Mouse (Mus musculus): Measurements from ENCODE around the gene Dhrs1.

Gene Dhrs1

DNA sequence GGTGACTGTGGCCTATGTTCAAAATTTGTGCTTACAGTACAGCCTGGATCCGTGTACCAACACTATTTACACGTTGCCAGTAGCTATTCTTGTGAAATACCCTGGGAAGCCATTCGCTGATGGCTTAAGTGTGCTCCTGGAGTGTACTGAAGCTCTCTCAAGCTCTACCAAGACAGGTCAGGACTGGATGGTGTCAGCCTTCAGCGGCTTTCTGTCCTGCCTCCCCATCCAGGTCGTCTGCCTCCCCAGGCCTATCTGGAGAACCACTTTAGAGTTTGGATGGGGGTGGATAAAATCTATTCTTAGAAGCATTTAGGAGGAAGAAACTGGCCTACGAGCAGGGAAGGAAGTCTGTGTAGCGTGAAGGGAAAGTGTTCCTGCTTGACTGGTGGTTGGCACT is 17.7 kb upstream of the Dhrs1 start:
- peak; percentile 46 for DNase-seq (ENCODE audit: low read depth)

DNA sequence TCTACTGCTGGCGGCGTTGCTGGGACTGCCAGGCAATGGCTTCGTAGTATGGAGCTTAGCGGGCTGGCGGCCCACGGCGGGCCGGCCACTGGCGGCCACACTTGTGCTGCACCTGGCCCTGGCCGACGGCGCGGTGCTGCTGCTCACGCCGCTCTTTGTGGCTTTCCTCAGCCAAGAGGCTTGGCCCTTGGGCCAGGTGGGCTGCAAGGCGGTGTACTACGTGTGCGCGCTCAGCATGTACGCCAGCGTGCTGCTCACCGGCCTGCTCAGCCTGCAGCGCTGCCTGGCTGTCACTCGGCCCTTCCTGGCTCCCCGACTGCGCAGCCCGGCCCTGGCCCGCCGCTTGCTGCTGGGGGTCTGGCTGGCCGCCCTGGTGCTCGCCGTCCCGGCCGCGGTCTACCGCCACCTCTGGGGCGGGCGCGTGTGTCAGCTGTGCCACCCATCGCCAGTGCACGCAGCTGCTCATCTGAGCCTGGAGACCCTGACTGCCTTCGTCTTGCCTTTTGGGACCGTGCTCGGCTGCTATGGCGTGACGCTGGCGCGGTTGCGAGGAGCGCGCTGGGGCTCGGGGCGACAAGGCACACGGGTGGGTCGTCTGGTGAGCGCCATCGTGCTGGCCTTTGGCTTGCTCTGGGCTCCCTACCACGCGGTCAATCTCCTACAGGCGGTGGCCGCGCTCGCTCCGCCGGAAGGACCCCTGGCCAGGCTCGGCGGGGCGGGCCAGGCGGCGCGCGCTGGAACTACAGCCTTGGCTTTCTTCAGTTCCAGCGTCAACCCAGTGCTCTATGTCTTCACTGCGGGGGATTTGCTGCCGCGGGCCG is 16.7 kb upstream of the Dhrs1 start:
- DNase-seq (ENCODE audit: low read depth): no peak

DNA sequence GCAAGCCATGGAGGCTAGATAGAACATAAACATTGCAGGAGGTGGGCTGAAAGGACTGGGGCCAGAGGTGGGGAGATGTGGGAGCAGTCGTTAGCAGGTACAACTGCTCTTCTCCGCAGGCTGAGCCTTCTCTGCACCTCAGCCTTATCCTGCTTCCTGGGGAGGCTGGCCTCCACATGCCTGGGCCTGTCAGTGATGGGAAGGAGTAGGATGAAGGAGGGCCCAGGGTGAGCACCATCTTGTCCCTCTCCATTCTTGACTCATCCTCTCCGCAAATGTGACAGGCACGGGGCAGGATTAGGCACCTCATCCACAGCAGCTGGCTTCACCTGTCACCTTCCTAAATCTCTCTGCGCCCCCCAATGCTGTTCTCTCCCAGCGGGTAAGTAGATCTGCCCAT is 15.7 kb upstream of the Dhrs1 start, which contains the start of gene Ltb4r2:
Gene Ltb4r2 (plus strand): TSS at position 266 of the 400 bp plus-strand sequence.
- no peak for DNase-seq (ENCODE audit: low read depth)

DNA sequence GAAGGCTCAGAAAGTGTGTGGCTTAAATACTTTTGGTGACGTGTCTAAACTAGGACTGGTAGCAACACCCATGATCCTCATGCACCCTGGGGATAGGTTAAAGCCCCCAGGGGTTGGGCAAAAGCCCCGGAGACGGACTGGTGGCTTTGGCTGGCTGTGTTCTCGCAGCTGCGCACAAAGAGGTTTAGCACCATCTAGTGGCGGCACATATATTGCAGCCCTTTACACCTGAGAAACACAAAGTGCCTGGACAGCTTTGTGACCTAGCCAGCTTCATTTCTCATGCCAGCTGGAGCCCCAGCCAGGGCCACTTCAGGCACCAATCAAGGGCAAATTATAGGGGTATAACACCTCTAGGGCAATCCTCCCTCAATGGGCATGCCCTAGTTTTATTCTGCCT is 14.7 kb upstream of the Dhrs1 start:
- DNase-seq (ENCODE audit: low read depth): peak; percentile 81

DNA sequence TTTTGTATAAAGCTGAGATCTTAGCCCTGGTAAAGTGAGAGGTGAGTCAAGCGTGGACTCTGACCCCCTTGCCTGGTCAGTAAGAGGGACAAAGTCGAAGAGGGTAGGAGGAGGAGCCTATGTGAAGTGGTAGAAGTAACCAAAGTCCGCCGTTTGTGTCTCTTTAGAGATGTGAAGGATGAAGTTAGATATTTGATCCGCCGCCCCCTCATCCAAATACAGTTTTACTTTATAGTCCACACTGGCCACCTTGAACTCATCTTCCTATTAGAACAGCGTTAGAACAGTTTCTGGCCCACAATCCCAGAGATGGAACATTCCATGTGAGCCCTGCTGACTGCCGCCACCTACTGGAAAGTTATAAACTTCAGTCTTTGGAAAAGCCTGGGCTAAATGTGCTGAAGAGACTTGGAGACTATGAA is 12.9 kb upstream of the Dhrs1 start, which contains the start of gene Cideb:
Gene Cideb (minus strand): TSS at position 96 of the 422 bp plus-strand sequence.
- peak; percentile 79 for DNase-seq (ENCODE audit: low read depth)

DNA sequence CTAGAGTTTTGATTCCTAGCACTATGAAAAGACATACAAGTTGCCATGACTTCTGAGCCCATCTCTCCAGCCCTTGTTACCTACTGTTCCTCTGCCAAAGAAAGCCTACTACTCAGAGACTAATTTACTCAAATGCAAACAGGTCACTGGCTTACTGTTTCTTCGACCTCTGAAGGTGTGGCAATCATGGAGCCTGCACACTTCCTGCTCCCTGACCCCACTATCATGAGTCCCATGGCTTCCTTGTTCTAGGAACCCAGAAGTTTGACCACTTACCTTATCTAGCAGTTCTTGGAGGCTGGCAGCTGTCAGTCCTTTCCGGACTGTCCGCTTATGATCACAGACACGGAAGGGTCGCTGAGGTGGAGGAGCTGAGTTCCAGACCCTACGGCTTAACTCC is 12.1 kb upstream of the Dhrs1 start:
- peak; percentile 62 for DNase-seq (ENCODE audit: low read depth)

DNA sequence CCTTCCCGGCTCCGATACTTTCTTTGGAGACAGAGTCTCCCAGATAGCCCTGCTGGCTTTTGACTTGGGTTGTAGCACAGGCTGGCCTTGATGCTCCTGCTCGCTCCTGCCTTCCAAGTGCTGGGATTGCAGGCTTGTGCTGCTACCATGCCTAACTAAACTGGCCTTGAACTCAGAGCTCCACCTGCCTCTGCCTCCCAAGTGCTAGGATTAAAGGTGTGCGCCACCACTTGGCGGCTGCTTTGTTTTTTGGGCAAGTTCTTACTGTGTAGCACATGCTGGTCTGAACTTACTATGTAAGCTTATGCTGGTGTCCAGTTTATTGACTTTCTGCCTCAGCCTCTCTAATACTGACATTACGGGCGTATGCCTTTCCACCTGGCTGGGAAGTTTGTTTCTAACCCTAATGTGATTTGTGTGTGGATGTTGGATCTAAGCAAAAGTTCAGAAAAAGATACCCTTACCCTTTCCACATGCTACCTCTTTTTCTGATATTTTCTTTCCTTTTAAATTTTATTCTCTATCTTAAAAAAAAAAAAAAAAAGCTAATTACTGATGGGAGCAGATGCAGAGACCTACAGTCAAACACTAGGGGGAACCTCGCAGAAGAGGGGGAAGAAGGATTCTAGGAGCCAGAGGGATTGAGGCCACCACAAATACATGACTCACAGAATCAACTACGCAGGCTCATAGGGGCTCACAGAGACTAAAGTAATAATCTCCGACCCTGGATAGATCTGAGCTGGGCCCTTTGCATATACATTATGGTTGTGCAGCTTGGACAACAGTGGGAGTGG is 1.8 kb upstream of the Dhrs1 start:
- peak; percentile 52 for DNase-seq (ENCODE audit: low read depth)

DNA sequence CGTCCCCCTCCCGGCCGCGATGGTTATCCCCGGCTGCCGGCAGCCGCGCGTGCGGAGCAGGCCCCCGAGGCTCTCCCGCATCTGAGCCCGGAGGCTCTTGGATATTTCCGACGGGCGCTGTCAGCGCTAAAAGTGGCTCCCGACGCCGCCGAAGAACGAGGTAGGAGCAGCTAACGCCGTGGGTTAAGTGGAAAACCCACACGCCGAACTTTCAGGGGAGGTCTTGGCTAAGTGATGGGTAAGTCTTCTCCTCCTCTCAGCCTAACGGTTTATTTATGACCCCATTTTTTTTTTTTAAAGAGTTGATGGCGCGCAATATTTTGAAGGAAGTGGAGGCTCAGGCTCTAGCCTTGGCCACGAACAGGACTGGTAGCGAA is 359 bp upstream of the Dhrs1 start:
- no peak for DNase-seq (ENCODE audit: low read depth)

DNA sequence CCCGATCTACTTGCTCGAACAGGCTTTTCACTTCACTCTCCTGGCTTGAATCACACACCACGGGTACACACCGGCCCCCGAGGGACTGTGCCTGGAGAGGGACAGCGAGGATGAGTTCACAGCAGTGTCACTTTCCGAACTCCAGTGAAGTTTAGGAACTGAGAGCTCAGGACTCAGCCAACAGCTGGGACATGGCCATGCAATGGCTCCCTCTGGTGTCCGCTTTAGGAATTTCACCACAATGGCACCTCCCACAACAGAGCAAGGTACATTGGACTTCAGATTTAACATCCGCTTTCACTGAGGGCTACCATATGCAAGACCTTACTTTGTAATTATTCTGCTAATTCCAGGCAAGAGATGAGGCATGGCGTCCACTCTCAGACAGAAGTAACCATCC is 1.8 kb downstream of the Dhrs1 start:
- DNase-seq (ENCODE audit: low read depth): peak; percentile 79

DNA sequence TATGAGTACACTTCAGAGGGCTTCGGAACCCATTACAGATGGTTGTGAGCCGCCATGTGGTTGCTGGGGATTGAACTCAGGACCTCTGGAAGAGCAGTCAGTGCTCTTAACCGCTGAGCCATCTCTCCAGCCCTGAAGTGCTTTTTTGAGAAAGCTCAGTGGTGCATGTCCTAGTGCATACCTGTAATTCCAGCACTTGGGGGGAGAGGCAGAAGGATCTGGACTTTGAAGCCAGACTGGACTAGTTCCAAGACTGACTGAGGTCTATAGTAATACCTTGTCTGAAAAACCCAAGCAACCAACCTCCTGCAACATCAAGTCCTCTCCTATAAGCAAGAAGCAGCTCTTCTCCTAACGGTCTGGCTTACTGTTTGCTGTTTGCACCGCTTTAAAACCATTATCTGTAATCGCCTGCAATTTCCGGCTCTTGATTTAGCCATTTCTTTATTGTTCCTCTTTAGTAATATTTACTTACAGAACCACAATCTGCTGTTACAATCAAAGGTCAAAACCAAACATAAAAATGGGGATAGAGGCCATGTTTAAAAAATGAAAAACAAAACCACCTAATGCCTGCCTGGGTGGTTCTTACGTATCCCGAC is 8.3 kb downstream of the Dhrs1 start:
- peak; percentile 86 for DNase-seq (ENCODE audit: low read depth)

DNA sequence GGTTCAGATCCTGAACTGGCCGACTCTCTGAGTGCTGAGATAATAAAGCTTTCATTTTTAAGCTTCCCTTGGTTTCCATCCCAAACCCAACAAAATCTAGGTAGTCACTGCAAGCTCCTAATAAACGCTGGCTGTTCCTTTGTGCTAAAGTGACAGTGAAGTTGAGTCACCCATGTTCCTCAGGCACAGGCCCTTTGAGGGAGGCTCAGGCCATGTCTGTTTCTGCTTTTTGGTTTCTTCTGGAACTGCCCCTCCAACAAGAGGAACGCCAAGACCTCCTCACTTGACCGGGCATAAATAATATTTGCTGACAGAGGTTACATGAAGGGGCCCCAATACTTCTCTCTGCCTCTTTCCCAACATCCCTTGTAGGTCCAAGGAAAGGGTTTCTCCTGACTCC is 9.7 kb downstream of the Dhrs1 start:
- DNase-seq (ENCODE audit: low read depth): no peak

DNA sequence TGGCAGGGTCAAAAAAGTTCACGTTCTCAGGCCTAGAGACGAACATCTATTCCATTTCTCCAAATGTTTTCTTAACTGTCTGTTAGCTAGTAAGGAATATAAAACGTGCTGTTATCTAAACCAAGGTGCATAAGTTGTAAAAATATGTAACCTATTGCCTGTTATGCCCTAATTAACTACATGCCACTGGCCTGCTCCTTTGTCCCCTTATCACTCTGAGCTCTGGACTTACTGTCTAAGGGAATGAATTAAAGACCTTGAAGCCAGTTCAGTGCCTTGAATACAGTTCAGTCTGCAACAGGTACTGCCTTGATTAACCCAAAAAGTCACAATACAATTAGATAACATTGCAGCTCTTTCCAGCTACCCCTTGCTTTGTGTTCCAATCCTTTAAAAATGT is 10.2 kb downstream of the Dhrs1 start:
- no peak for DNase-seq (ENCODE audit: low read depth)

DNA sequence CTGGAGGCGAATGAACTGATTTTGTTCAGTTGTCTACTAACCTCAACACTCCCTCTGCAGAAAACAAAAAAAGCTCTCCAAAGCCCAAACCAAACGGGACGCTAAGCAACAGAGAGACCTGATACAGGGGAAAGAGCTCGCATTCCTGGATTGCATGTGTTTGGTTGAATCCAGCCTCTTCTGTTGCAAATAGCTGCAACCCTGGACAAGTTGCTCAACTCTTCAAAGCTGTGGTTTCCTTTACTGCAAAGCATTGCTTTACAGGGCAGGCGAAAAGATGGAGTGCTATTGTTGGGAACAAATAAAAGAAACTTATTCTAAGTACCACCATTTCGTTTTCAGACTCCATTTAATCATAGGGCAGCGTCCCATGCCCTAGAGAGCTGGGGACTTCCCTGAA is 10.6 kb downstream of the Dhrs1 start:
- DNase-seq (ENCODE audit: low read depth): no peak

DNA sequence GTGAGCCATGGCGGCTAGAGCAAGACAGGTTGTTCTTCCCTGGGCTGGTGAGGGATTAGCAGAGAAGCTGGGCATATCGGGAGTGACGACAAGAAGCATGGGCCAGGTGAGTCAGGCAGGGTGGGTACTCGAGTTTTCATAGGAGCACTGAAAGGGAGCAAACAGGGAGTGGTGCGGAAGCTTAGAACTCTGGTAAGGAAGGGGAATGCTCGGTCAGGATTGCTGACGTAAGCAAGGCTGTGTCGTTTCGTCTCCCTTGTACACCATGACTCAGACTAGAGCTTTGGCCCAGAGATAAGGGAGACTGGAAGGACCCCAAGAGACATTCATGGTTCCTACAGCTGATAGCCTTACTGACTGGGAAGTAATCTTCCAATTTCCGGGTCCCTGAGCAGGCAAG is 11.6 kb downstream of the Dhrs1 start:
- DNase-seq (ENCODE audit: low read depth): no peak

DNA sequence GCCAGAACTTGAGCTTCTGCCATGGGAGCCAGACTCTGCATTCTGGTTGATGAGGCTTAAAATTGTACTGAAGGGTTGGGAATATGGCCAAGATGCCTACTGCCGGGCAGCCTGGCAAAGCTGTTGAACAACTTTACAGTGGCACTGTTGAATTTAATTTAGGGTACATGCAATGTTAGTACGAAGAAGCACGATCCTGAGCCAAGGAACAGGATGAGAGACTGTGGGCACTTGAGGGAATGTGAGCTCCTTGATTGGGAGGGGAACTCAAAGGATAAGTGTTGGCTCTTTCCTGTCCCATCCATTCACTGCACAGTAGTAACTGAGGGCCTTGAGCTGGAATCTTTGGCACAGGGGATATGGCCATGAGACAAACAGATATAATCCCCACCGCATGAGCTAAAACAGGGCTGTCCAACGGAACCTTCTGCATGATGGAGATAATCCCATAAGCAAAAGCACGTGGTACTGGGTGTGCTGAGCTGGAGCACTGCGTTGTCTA is 14.9 kb downstream of the Dhrs1 start:
- no peak for DNase-seq (ENCODE audit: low read depth)

DNA sequence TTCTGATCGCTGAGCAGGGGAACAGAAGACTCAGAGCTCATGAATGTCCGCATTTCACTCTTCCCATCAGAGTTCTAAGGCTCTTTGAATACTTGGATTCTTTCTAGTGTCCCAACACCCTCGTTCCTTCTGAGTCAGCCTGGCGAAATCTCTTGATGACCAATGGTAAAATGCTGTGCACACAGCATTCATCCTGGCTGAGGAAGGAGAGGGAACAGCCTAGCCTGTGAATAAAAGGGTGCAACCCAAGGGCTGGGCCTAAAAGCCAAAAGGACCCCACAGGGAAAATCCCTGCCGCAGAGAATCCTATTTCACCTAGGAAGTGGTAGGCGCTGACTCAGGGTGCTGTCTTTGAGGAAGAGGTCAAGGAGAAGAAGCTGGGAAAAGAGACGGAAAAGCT is 15.4 kb downstream of the Dhrs1 start:
- DNase-seq (ENCODE audit: low read depth): no peak

DNA sequence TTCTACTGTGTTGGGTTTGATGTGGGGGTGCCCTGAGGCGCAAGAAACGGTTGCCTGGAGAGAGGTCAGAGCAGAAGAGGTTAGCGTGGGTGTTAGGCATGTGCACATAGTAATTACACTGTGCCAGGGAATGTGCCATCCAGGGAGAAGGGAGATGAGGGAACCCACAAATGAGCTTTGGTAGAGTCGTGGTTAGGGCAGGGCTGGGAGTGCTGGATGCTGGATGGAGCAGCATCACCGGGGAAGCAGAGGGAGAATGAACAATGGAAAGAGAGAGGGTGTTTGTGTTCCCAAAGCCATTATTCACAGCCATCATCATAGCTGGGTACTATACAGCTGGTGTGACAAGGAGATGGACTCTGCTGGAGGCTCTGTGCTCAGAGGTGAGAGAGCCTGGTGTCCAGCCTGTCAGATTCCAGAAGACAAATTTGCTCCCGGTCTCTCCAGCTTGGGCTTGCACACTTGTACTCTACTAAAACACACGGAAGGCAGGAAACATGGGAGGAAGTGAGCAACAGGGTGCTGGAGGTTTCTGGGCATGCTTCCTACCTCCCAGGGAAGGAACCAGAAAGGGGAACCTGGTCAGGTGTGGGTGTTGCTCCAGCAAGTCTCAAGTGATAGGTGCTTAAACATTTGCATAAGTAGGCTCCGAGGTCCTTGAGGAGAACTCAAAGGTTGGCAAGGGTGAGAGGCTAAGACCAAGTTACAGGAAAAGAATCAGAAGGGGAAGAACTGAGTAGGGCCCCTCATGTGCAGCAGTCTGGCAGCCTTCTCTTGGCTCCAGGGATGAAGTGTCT is 17.4 kb downstream of the Dhrs1 start:
- DNase-seq (ENCODE audit: low read depth): no peak

DNA sequence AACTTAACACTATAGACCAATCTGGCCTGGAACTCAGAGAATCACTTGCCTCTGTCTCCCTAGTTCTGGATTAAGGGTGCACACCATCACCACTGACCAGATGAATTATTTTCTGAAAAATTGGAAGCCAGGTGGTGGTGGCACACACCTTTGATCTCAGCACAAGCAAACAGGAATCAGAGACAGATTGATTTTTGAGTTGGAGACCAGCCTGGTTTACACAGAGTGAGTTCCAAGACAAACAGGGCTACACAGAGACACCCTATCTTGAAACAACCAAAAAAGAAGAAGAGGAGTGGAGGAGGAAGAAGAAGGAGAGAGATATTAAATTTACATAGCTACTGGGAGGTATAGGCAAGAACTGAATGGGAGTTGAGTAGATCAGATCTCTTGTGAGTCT is 19.2 kb downstream of the Dhrs1 start:
- no peak for DNase-seq (ENCODE audit: low read depth)

DNA sequence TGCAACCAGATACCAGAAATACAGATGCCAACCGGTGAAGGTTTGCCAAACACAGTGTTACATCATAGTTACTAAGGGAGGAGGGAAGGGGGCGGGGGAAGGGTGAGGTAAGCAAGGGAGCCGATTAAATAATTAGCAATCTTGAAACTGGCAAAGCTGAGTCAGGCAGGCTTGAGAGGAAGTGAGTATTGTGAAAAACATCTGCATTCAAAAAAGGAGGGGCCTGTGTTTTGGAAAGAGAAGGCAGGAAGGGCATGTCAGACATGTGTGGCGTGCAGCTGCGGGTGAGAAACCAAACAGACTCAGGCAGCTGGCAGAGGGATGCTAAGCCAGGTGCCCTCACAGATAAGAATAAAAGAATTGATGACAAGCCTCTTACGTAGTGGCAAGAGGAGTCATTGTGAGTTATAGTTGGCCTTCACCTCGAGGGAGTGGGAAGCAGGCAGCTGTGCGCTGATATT is 21.0 kb downstream of the Dhrs1 start:
- DNase-seq (ENCODE audit: low read depth): peak; percentile 97

DNA sequence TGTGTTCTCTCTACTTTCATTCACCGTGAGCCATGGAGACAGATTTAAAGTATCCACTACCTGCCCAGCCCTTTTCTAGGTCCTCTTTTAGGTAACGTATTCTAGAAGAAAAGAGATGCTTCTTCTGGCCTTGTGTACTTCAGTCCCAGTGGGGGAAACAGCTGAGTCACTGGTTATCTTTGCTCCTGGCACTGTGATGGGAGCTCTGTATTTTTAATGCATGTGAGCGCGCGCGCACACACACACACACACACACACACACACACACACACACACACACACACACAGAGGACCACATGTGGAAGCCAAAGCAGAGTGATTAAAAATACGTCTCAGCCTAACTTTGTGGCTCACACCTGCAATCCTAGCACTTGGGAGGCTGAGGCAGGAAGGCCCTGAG is 22.1 kb downstream of the Dhrs1 start:
- peak; percentile 51 for DNase-seq (ENCODE audit: low read depth)

DNA sequence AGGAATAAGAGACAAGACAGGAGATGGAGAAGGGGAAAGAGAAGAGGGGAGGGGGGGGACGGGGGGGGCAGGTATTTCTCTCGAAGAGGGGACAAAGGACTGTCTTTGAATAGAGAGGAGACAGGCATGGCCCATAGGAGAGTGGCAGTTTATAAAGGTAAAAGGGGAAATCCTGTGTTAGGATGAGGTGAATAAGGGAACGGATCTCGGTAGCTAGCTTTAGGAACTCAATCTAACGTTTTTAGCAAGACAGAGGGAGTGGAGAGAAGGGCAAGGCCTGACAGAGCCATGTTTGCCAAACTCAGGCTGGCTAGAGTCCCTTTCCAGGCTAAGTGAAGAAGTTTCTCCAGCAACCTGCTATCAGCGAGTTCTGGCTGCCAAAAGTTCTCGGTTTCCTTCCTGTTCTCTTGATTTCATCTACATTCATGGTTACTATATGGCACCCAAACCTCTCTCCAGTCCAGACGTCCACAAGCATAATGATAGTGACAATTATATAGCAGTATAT is 23.0 kb downstream of the Dhrs1 start:
- DNase-seq (ENCODE audit: low read depth): peak; percentile 56

All from 416B (cell line).